Mouse (Mus musculus) forebrain, postnatal 0 days (tissue): ENCODE data around the gene Atxn7. TPM values are rescaled to one million over a fixed set of nuclear protein-coding genes. Genes with fewer than 3 reads are reported as not detected.

Experiments
- ATAC-seq: fragments of 200-750 bp; cut with Nextera tagmentation; 2 replicates; pipeline ENCODE4 v1.8.0; 2017; ENCODE audit warnings: mild to moderate bottlenecking, moderate library complexity
- DNase-seq: peaks from one replicate; pipeline ENCODE4 v3.0.0-alpha.2; 2015
- H3K27ac ChIP-seq: fragments of 300-500 bp; sonication (generic); 2 replicates; pipeline ENCODE4 v1.5.1; 2014; ENCODE audit warnings: low read depth, mild to moderate bottlenecking, antibody characterized with exemption, low read length, moderate library complexity, mixed read lengths
- H3K27me3 ChIP-seq: fragments of 300-500 bp; sonication (generic); 2 replicates; pipeline ENCODE4 v1.6.1; 2014; ENCODE audit warnings: mild to moderate bottlenecking, low read length, mixed read lengths; ENCODE audit not compliant: insufficient read depth
- H3K36me3 ChIP-seq: fragments of 300-500 bp; sonication (generic); 2 replicates; pipeline ENCODE4 v1.6.1; 2014; ENCODE audit warnings: mild to moderate bottlenecking, moderate library complexity; ENCODE audit not compliant: insufficient read depth
- H3K4me1 ChIP-seq: fragments of 300-500 bp; sonication (generic); 2 replicates; pipeline ENCODE4 v1.6.1; 2014; ENCODE audit warnings: antibody characterized with exemption; ENCODE audit not compliant: insufficient read depth
- H3K4me2 ChIP-seq: fragments of 300-500 bp; sonication (generic); 2 replicates; pipeline ENCODE4 v1.6.1; 2014; ENCODE audit warnings: low read depth, mild to moderate bottlenecking, moderate library complexity
- H3K4me3 ChIP-seq: fragments of 300-500 bp; sonication (generic); 2 replicates; pipeline ENCODE4 v1.5.1; 2014; ENCODE audit warnings: low read depth, low read length, mixed read lengths
- H3K9ac ChIP-seq: fragments of 300-500 bp; sonication (generic); 2 replicates; pipeline ENCODE4 v1.6.1; 2014; ENCODE audit warnings: mild to moderate bottlenecking
- H3K9me3 ChIP-seq: fragments of 300-500 bp; sonication (generic); 2 replicates; pipeline ENCODE4 v1.6.1; 2016; ENCODE audit warnings: low read length
- CTCF ChIP-seq: sonication (generic); IDR thresholded peaks from 2 replicates; pipeline ENCODE4 v1.5.1; 2016; ENCODE audit warnings: antibody characterized with exemption, control low read depth, low read depth
- WGBS: fragments of 180-500 bp; shearing (Covaris S2); extraction: QIAGEN DNeasy Blood & Tissue Kit; methylation state at CpG from one replicate; pipeline ENCODE4 v1.1.7; 2014; 5-methylcytosine and 5-hydroxymethylcytosine counted together
- polyA plus RNA-seq: library from polyadenylated mRNA; unstranded; fragments of >200 nt; fragmentation: Nextera tagmentation; extraction: Ambion mirVana; gene quantifications from 2 replicates; pipeline ENCODE4 v1.2.1, GENCODE M21; 2015
- total RNA-seq: library from RNA; depleted of rRNA; stranded (reverse); fragments of >200 nt; gene quantifications from 2 replicates; pipeline ENCODE4 v1.2.3, GENCODE M21; 2014; rRNA removed

Atxn7 gene
- total RNA-seq (9.2 and 14.4 TPM in 2 replicates), polyA plus RNA-seq (1.0 and 2.2 TPM in 2 replicates)

DNA sequence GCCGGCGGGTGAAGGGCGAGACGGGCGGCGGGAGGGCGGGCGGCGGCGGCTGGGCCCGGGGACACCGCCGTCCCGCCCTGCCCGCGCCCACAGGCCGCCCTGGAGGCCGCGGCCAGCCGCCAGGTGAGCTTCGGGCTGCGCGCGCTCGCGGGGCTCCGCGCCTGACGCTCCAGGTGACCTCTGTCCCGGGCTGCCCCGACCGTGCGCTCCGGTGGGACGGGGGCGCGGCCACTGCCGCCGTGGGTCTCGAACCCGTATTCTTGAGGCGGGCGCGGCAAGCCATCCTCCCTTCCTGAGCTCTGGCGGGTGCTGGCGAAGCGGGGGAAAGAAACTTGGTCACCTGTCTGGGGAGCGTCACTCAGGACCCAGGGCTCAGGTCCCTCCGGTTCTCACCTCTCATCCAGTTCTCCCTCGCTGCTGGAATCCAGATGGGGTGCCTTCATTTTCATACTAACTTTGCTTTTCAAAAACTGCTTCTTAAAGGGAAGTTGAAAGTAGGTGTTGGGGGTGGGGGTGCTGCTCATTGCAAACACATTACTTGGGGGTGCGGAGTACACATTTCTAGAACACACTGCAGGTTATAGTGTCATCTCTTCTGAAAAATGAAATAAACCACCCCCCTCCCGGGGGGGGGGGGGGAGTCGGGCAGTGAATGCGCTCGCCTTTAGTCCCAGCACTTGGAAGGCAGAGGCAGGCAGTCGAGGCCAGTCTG is at the start of gene Atxn7, which contains the start of gene Thoc7:
Atxn7 (plus strand) TSS at position 40 of the 712 bp plus-strand sequence.
Thoc7 (minus strand) TSS at position 452 of the 712 bp plus-strand sequence.
- DNase-seq (peak; percentile 33), ATAC-seq (peak; percentile 30)
- 3% methylated on average over 45 of the region's 56 CpGs for WGBS
- H3K9me3 ChIP-seq = no peaks in the 10 kb centered on the region
- H3K27me3 ChIP-seq = no peaks in the 10 kb centered on the region
- H3K4me1 ChIP-seq = peaks cover 8% of the 10 kb centered on the region; the same call in 1 of the 2 replicates
- peak within 1 kb of the TSS; percentile 86 for H3K27ac ChIP-seq
- H3K9ac ChIP-seq = peak within 1 kb of the TSS; percentile 98
- H3K36me3 ChIP-seq = no peaks in the 10 kb centered on the region
- H3K4me3 ChIP-seq = peak within 1 kb of the TSS; percentile 82
- H3K4me2 ChIP-seq = peak within 1 kb of the TSS; percentile 83
- TF ChIP-seq CTCF = no peak

DNA sequence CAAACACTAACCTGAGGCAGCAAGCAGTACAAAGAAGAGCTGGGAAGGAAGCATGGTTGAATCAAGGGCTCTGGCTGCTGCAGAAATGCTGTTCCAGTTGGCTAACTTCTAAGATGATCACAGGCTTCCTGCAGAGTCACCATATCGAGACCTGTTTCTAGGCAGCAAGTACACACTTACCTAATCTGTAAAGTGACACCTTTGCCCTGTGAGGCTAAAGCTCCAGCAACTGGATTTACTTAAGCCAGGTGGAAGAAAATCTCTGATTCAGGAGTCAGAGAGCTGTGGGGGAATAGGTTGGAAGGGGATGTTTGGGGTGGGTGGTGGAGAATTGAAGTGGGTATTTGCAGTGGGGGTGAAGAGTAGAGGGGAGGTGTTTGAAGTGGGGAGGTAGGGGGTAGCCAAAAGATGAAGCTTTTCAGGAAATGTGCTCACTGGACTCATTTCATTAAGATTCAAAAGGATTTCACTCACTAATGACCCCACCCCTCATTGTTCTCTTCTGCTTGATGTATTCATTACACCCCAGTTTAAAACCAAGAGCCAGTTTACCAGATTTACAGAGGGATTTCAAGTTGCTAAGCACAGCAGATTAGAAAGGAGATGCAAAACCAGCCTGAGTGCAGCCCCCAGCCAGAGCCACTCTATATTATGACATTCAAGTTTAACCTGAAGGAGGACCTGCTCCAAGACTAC is 46.7 kb upstream of the Atxn7 start, which contains the start of gene Gm281:
Gm281 (minus strand) TSS at position 92 of the 696 bp plus-strand sequence.
- Histone ChIP-seq H3K27ac (no peak within 1 kb of the TSS), H3K9me3 (no peaks in the 10 kb centered on the region), H3K4me2 (no peak within 1 kb of the TSS), H3K4me3 (no peak within 1 kb of the TSS), H3K4me1 (no peaks in the 10 kb centered on the region), H3K36me3 (no peaks in the 10 kb centered on the region), H3K9ac (no peak within 1 kb of the TSS), H3K27me3 (no peaks in the 10 kb centered on the region)
- ATAC-seq (no peak), DNase-seq (no peak)
- no peak for TF ChIP-seq CTCF
- 26% methylated on average over 1 of the region's 1 CpGs for WGBS

GRCm38 (mm10) chr14:13915207-13915606 is 46.0 kb upstream of the Atxn7 start:
- Histone ChIP-seq H3K4me3 (no peak overlapping the region), H3K27me3 (no peaks in the 10 kb centered on the region), H3K27ac (no peak overlapping the region), H3K4me2 (no peak overlapping the region), H3K9ac (no peak overlapping the region), H3K9me3 (no peaks in the 10 kb centered on the region), H3K36me3 (no peaks in the 10 kb centered on the region), H3K4me1 (no peaks in the 10 kb centered on the region)
- ATAC-seq (peak; percentile 66), DNase-seq (peak; percentile 41)
- TF ChIP-seq CTCF = no peak
- 52% methylated on average over 4 of the region's 4 CpGs for WGBS

GRCm38 (mm10) chr14:13917208-13917607 is 44.0 kb upstream of the Atxn7 start:
- ATAC-seq (peak; percentile 16), DNase-seq (no peak)
- Histone ChIP-seq H3K27ac (no peak overlapping the region), H3K27me3 (no peaks in the 10 kb centered on the region), H3K9ac (no peak overlapping the region), H3K36me3 (no peaks in the 10 kb centered on the region), H3K4me1 (no peaks in the 10 kb centered on the region), H3K9me3 (no peaks in the 10 kb centered on the region), H3K4me2 (no peak overlapping the region), H3K4me3 (no peak overlapping the region)
- TF ChIP-seq CTCF = no peak
- WGBS = 89% methylated on average over 10 of the region's 10 CpGs

GRCm38 (mm10) chr14:13917630-13918029 is 43.6 kb upstream of the Atxn7 start:
- no peaks in the 10 kb centered on the region for H3K4me1 ChIP-seq
- DNase-seq (peak; percentile 93), ATAC-seq (peak; percentile 85)
- H3K36me3 ChIP-seq = no peaks in the 10 kb centered on the region
- H3K9ac ChIP-seq = no peak overlapping the region
- H3K27me3 ChIP-seq = no peaks in the 10 kb centered on the region
- H3K4me2 ChIP-seq = no peak overlapping the region
- H3K27ac ChIP-seq = no peak overlapping the region
- TF ChIP-seq CTCF = peak; percentile 91
- H3K4me3 ChIP-seq = no peak overlapping the region
- no peaks in the 10 kb centered on the region for H3K9me3 ChIP-seq
- WGBS = 29% methylated on average over 3 of the region's 3 CpGs

DNA sequence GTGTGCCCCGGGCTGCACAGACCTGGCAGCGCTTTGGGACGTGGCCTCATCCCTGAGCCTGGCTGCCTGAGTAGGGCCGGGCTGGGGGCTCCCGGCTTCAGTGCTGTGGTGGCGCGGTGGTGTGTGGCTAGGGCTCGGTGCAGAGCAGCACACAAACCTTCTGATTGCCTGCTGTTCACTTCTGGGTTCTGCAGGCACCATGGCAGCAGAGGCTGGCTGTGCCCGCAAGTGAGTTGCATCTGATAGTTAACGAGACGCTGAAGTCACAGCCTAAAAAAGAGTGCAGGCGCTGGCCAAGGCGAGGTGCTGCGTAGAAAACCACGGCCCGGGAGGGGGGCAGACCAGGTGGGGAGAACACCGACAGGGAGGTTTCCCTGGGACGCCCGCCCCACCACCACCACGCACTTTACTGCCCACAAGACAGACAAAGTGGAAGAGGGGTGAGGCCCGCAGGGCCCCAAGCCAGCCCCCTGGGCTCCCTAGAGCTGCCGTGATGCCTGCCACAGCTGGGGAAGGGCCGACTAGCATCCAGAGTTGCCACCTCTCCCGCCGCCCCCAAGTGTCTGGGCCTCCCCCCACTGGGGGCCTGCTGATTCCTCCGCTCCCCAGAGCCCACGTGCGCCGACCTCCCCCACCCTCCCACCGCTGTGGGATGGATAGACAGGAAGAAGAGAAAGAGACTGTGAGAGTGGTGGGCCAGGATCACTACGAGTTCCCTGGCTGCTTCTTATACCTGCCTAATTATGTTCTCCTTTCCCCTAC is 27.8 kb upstream of the Atxn7 start:
- Histone ChIP-seq H3K4me2 (peak overlapping the region; percentile 45), H3K4me3 (peak overlapping the region; percentile 1; the same call in 1 of the 2 replicates), H3K27ac (no peak overlapping the region), H3K36me3 (no peaks in the 10 kb centered on the region), H3K9me3 (no peaks in the 10 kb centered on the region), H3K4me1 (no peaks in the 10 kb centered on the region), H3K9ac (0 out of 2 replicates have a peak overlapping the region, but pooled peaks have one; percentile 18), H3K27me3 (no peaks in the 10 kb centered on the region)
- no peak for TF ChIP-seq CTCF
- ATAC-seq = peak; percentile 79
- no peak for DNase-seq
- WGBS = 33% methylated on average over 29 of the region's 31 CpGs
